ENCODE assay signal across 8 mouse cellular contexts in genomic region chr4:94752512-94752911, GRCm38 (mm10). TPM values are rescaled to one million over a fixed set of nuclear protein-coding genes. Genes with fewer than 3 reads are reported as not detected.
A peak's percentile ranks its signal among the peaks of the same experiment; 100 is the strongest.
DNase-seq lines count a peak whose midpoint lies in the region; ATAC-seq and TF ChIP-seq lines count a peak whose summit lies in the region.

No protein-coding gene starts in this region.

- 26% methylated on average over 9 of the region's 9 CpGs for WGBS in kidney, embryonic 16.5 days
- 19% methylated on average over 9 of the region's 9 CpGs for WGBS in forebrain, embryonic 14.5 days

- no peak for DNase-seq in kidney, adult 18-20 months
- peak; percentile 31 for DNase-seq in forebrain, embryonic 14.5 days (ENCODE audit: low spot score)
- peak; percentile 74 for DNase-seq in heart, postnatal 4 days
- DNase-seq in lung, postnatal 10 days, result peak; percentile 77
- peak; percentile 13 for DNase-seq in telencephalon, adult 2 months (ENCODE audit: low read depth, low spot score)
- no peak for DNase-seq in left cerebral cortex, adult 2 months (ENCODE audit: extremely low spot score in 1 of 2, low spot score in 2 of 2)
- no peak for DNase-seq in left cerebral cortex, adult 11 months (ENCODE audit: low spot score)

- no peak overlapping the region for H3K27ac ChIP-seq in kidney, embryonic 16.5 days (ENCODE audit: low read length)
- H3K27ac ChIP-seq in forebrain, embryonic 14.5 days (ENCODE audit: low read depth, low read length), result no peak overlapping the region
- no peak overlapping the region for H3K27ac ChIP-seq in left cerebral cortex, adult 2 months

- H3K27me3 ChIP-seq in kidney, embryonic 16.5 days (ENCODE audit: insufficient read depth, low read length), result no peaks in the 10 kb centered on the region
- no peaks in the 10 kb centered on the region for H3K27me3 ChIP-seq in forebrain, embryonic 14.5 days (replicated peaks; ENCODE audit: control insufficient read depth, insufficient read depth, low read length)

- ATAC-seq in kidney, embryonic 16.5 days (ENCODE audit: low FRiP score, low TSS enrichment), result peak; percentile 97
- ATAC-seq in forebrain, embryonic 14.5 days, result peak; percentile 82

- TF ChIP-seq CTCF in left cerebral cortex, adult 2 months (IDR thresholded peaks at IDR 0.05), result no peak

- no peaks in the 10 kb centered on the region; the same call in 1 of the 2 replicates for H3K4me1 ChIP-seq in kidney, embryonic 16.5 days (ENCODE audit: insufficient read depth, low read length)
- H3K4me1 ChIP-seq in forebrain, embryonic 14.5 days (ENCODE audit: control insufficient read depth, insufficient read depth, low read length), result no peaks in the 10 kb centered on the region

- intact Hi-C loops in left cerebral cortex, adult 2 months (cut with DNase I), result no loop called here

- H3K4me2 ChIP-seq in kidney, embryonic 16.5 days (replicated peaks; ENCODE audit: low read depth, low read length), result 0 out of 2 replicates have a peak overlapping the region, but pooled peaks have one; percentile 9
- no peak overlapping the region for H3K4me2 ChIP-seq in forebrain, embryonic 14.5 days (ENCODE audit: low read length)

- no peak overlapping the region for H3K9ac ChIP-seq in kidney, embryonic 16.5 days (replicated peaks; ENCODE audit: low read length)
- H3K9ac ChIP-seq in forebrain, embryonic 14.5 days (ENCODE audit: low read length), result no peak overlapping the region

- H3K4me3 ChIP-seq in kidney, embryonic 16.5 days (ENCODE audit: low read length), result no peak overlapping the region
- H3K4me3 ChIP-seq in forebrain, embryonic 14.5 days (ENCODE audit: low read depth, low read length), result no peak overlapping the region
- H3K4me3 ChIP-seq in left cerebral cortex, adult 2 months, result no peak overlapping the region

- no peaks in the 10 kb centered on the region for H3K9me3 ChIP-seq in kidney, embryonic 16.5 days (ENCODE audit: low read length)
- no peaks in the 10 kb centered on the region for H3K9me3 ChIP-seq in forebrain, embryonic 14.5 days (replicated peaks; ENCODE audit: control insufficient read depth, low read length)

- H3K36me3 ChIP-seq in kidney, embryonic 16.5 days (ENCODE audit: insufficient read depth, low read length), result no peaks in the 10 kb centered on the region
- no peaks in the 10 kb centered on the region for H3K36me3 ChIP-seq in forebrain, embryonic 14.5 days (ENCODE audit: control insufficient read depth, insufficient read depth, low read length)

RNA-seq across cellular contexts. Expression of gene Tek, which starts 13.4 kb away (rescaled TPM):
- polyA plus RNA-seq in kidney, embryonic 16.5 days (2015; fragmentation: Nextera tagmentation; extraction: Ambion mirVana), result 41.3 and 44.3 TPM in 2 replicates
- polyA plus RNA-seq in forebrain, embryonic 14.5 days (2014; fragmentation: Nextera tagmentation; extraction: Ambion mirVana), result 7.7 and 9.9 TPM in 2 replicates
- 10 to 100 TPM; 59.2 to 62.8 TPM for total RNA-seq in heart, postnatal 4 days (2021)
- 10 to 100 TPM in 1 of 2 experiments, 1 to 10 TPM in 1; 9.1 to 12.1 TPM for total RNA-seq in left cerebral cortex, adult 2 months (2021)

Comparison
In these comparisons a context has a peak if more than half of its experiments do, and no peak if none do; other contexts are left out.
1. DNase-seq: peak in forebrain, embryonic 14.5 days (single experiment), heart, postnatal 4 days (single experiment), lung, postnatal 10 days (single experiment) and telencephalon, adult 2 months (single experiment); none in kidney, adult 18-20 months (single experiment), left cerebral cortex, adult 2 months (0 of 2) and left cerebral cortex, adult 11 months (single experiment).
2. RNA of gene Tek, which starts 13.4 kb away (total RNA-seq): 59.2 to 62.8 TPM in heart, postnatal 4 days; 9.1 to 12.1 TPM in left cerebral cortex, adult 2 months; every median in the first group is over 4 times any median in the second.